Mouse (Mus musculus): ENCODE results near the gene Gpr21.

- no peak for TF ChIP-seq CTCF (IDR thresholded peaks at IDR 0.05; ENCODE audit: low read depth, low read length)
- no peak for TF ChIP-seq POLR2A (IDR thresholded peaks at IDR 0.05; ENCODE audit: extremely low read depth, insufficient read depth, low read length)
Measured at GRCm38 (mm10) chr2:37530766-37531165, 14.6 kb downstream of the Gpr21 start.

Measured in liver, adult 2 months (tissue).